Mouse (Mus musculus) lung, adult 2 months (tissue): ENCODE results near the gene Cttnbp2. TPM values are rescaled to one million over a fixed set of nuclear protein-coding genes. Genes with fewer than 3 reads are reported as not detected.

Experiments used
- DNase-seq: peaks from one replicate; pipeline ENCODE4 v3.0.0; 2022
- H3K4me1 ChIP-seq: fragments of 200-500 bp; 2 replicates; pipeline ENCODE4 v1.6.1; 2011; ENCODE audit warnings: low read length; ENCODE audit not compliant: control insufficient read depth, insufficient read depth
- H3K4me3 ChIP-seq: fragments of 200-500 bp; replicated peaks from 2 replicates; pipeline ENCODE3; 2011; ENCODE audit warnings: low read depth, mild to moderate bottlenecking, control low read depth, low read length; ENCODE audit errors: extremely low read depth
- CTCF ChIP-seq: fragments of 200-500 bp; IDR thresholded peaks from 2 replicates; pipeline ENCODE4 v1.5.1; 2011; ENCODE audit warnings: mild to moderate bottlenecking, low read length, control low read depth; ENCODE audit not compliant: insufficient read depth
- POLR2A ChIP-seq: fragments of 200-500 bp; IDR thresholded peaks from 2 replicates; pipeline ENCODE4 v1.6.1; 2011; ENCODE audit warnings: low read depth, mild to moderate bottlenecking, control low read depth, low read length, borderline replicate concordance; ENCODE audit errors: extremely low read depth
- WGBS: fragments of 180-500 bp; shearing (Covaris S2); methylation state at CpG from one replicate; pipeline ENCODE4 v1.1.7; 2018; 5-methylcytosine and 5-hydroxymethylcytosine counted together
- polyA plus RNA-seq: library from polyadenylated mRNA; depleted of rRNA; stranded (reverse); fragments of >200 nt; gene quantifications from 2 replicates; pipeline ENCODE4 v1.2.3, GENCODE M21; 2012

Gene Cttnbp2
- polyA plus RNA-seq, 1 experiment: 5.1 TPM

GRCm38 (mm10) chr6:18446359-18446758 is 68.3 kb downstream of the Cttnbp2 start:
- WGBS: 52% methylated on average over 3 of the region's 3 CpGs
- Histone ChIP-seq H3K4me3 (no peak overlapping the region), H3K4me1 (no peaks in the 10 kb centered on the region)
- no peak for TF ChIP-seq POLR2A
- DNase-seq: no peak

- Histone ChIP-seq H3K4me3 (no peak overlapping the region), H3K4me1 (no peaks in the 10 kb centered on the region)
- WGBS: 74% methylated on average over 4 of the region's 4 CpGs
- DNase-seq: no peak
- TF ChIP-seq POLR2A (no peak), CTCF (no peak)
These were observed 68.9 kb downstream of the Cttnbp2 start for GRCm38 (mm10) chr6:18445747-18446146.

GRCm38 (mm10) chr6:18442303-18442702 is 72.3 kb downstream of the Cttnbp2 start:
- TF ChIP-seq CTCF: no peak
- no peak for TF ChIP-seq POLR2A
- 80% methylated on average over 3 of the region's 3 CpGs for WGBS

GRCm38 (mm10) chr6:18440918-18441532 is 73.6 kb downstream of the Cttnbp2 start:
- TF ChIP-seq CTCF (no peak), POLR2A (no peak)
- H3K4me3 ChIP-seq: no peak overlapping the region
- no peaks in the 10 kb centered on the region for H3K4me1 ChIP-seq
- 65% methylated on average over 4 of the region's 4 CpGs for WGBS
- DNase-seq: no peak

More at GRCm38 (mm10) chr6:18442303-18442702, 72.3 kb downstream of the Cttnbp2 start:
- no peak for DNase-seq
- Histone ChIP-seq H3K4me1 (no peaks in the 10 kb centered on the region), H3K4me3 (no peak overlapping the region)

GRCm38 (mm10) chr6:18436127-18436812 is 78.4 kb downstream of the Cttnbp2 start:
- 82% methylated on average over 4 of the region's 4 CpGs for WGBS
- no peak for TF ChIP-seq CTCF
- TF ChIP-seq POLR2A: no peak

GRCm38 (mm10) chr6:18434828-18435531 is 79.7 kb downstream of the Cttnbp2 start:
- no peaks in the 10 kb centered on the region for H3K4me1 ChIP-seq
- DNase-seq: no peak
- TF ChIP-seq POLR2A (no peak), CTCF (no peak)
- 91% methylated on average over 16 of the region's 16 CpGs for WGBS
- no peak overlapping the region for H3K4me3 ChIP-seq

More at GRCm38 (mm10) chr6:18436127-18436812, 78.4 kb downstream of the Cttnbp2 start:
- Histone ChIP-seq H3K4me1 (no peaks in the 10 kb centered on the region), H3K4me3 (no peak overlapping the region)
- DNase-seq: no peak

- no peak overlapping the region for H3K4me3 ChIP-seq
- WGBS: 90% methylated on average over 8 of the region's 8 CpGs
- no peak for DNase-seq
- H3K4me1 ChIP-seq: no peaks in the 10 kb centered on the region
- TF ChIP-seq CTCF: no peak
- no peak for TF ChIP-seq POLR2A
These were observed 80.3 kb downstream of the Cttnbp2 start for GRCm38 (mm10) chr6:18434355-18434754.

- TF ChIP-seq POLR2A: no peak
- no peak for TF ChIP-seq CTCF
- 76% methylated on average over 3 of the region's 3 CpGs for WGBS
- H3K4me3 ChIP-seq: no peak overlapping the region
- H3K4me1 ChIP-seq: no peaks in the 10 kb centered on the region
- no peak for DNase-seq
These were observed 82.3 kb downstream of the Cttnbp2 start for GRCm38 (mm10) chr6:18432362-18432761.

GRCm38 (mm10) chr6:18431891-18432290 is 82.8 kb downstream of the Cttnbp2 start:
- Histone ChIP-seq H3K4me1 (no peaks in the 10 kb centered on the region), H3K4me3 (no peak overlapping the region)
- DNase-seq: no peak
- 84% methylated on average over 2 of the region's 2 CpGs for WGBS
- no peak for TF ChIP-seq POLR2A
- TF ChIP-seq CTCF: no peak

- no peak for DNase-seq
- Histone ChIP-seq H3K4me1 (no peaks in the 10 kb centered on the region), H3K4me3 (no peak overlapping the region)
- no peak for TF ChIP-seq POLR2A
- no peak for TF ChIP-seq CTCF
- WGBS: 90% methylated on average over 3 of the region's 3 CpGs
These were observed 84.6 kb downstream of the Cttnbp2 start for GRCm38 (mm10) chr6:18430062-18430461.
